Mouse (Mus musculus) liver, adult 2 months (tissue): Measurements from ENCODE around the gene Adh4. TPM values are rescaled to one million over a fixed set of nuclear protein-coding genes. Genes with fewer than 3 reads are reported as not detected.

Experiments used
- DNase-seq: peaks from one replicate; pipeline ENCODE4 v3.0.0-alpha.2; 2011; ENCODE audit warnings: low read depth, low spot score; ENCODE audit errors: extremely low read depth
- H3K27ac ChIP-seq: fragments of 200-500 bp; replicated peaks from 2 replicates; pipeline ENCODE4 v1.5.1; 2012; ENCODE audit warnings: low read depth, mild to moderate bottlenecking, control low read depth, inconsistent platforms, low read length; ENCODE audit not compliant: insufficient read depth
- H3K27me3 ChIP-seq: fragments of 200-500 bp; 2 replicates; pipeline ENCODE4 v1.6.1; 2012; ENCODE audit warnings: mild to moderate bottlenecking, moderate library complexity, low read length, inconsistent platforms; ENCODE audit not compliant: control insufficient read depth, insufficient read depth
- H3K36me3 ChIP-seq: fragments of 200-500 bp; 2 replicates; pipeline ENCODE4 v1.6.1; 2012; ENCODE audit warnings: low read length, inconsistent platforms; ENCODE audit not compliant: control insufficient read depth, insufficient read depth
- H3K4me1 ChIP-seq: fragments of 200-500 bp; 2 replicates; pipeline ENCODE4 v1.6.1; 2011; ENCODE audit warnings: low read length; ENCODE audit not compliant: control insufficient read depth, insufficient read depth
- H3K4me3 ChIP-seq: fragments of 200-500 bp; 2 replicates; pipeline ENCODE4 v1.5.1; 2011; ENCODE audit warnings: low read depth, mild to moderate bottlenecking, control low read depth, low read length, moderate library complexity; ENCODE audit not compliant: insufficient read depth
- H3K79me2 ChIP-seq: fragments of 200-500 bp; 2 replicates; pipeline ENCODE4 v1.6.1; 2012; ENCODE audit warnings: inconsistent platforms, mild to moderate bottlenecking, low read length, moderate library complexity; ENCODE audit not compliant: control insufficient read depth, insufficient read depth
- H3K9ac ChIP-seq: fragments of 200-500 bp; 2 replicates; pipeline ENCODE4 v1.6.1; 2012; ENCODE audit warnings: low read depth, mild to moderate bottlenecking, control low read depth, inconsistent platforms, low read length
- CTCF ChIP-seq: fragments of 200-500 bp; IDR thresholded peaks from 2 replicates; pipeline ENCODE4 v1.5.1; 2011; ENCODE audit warnings: low read depth, low read length, control low read depth
- POLR2A ChIP-seq: fragments of 200-500 bp; IDR thresholded peaks from 2 replicates; pipeline ENCODE4 v1.6.1; 2011; ENCODE audit warnings: low read length, control low read depth; ENCODE audit not compliant: insufficient read depth; ENCODE audit errors: extremely low read depth
- WGBS: fragments of 180-500 bp; shearing (Covaris S2); methylation state at CpG from one replicate; pipeline ENCODE4 v1.1.7; 2018; 5-methylcytosine and 5-hydroxymethylcytosine counted together
- polyA plus RNA-seq: library from polyadenylated mRNA; depleted of rRNA; stranded (reverse); fragments of >200 nt; gene quantifications from 2 replicates; pipeline ENCODE4 v1.2.3, GENCODE M21; 2012
- total RNA-seq: library from RNA; depleted of rRNA; stranded (reverse); fragments of >200 nt; gene quantifications from 2 replicates; pipeline ENCODE4 v1.2.3, GENCODE M21; 2014

Adh4 gene
- total and polyA plus RNA-seq, 2 experiments, result 74.6 to 305 TPM

DNA sequence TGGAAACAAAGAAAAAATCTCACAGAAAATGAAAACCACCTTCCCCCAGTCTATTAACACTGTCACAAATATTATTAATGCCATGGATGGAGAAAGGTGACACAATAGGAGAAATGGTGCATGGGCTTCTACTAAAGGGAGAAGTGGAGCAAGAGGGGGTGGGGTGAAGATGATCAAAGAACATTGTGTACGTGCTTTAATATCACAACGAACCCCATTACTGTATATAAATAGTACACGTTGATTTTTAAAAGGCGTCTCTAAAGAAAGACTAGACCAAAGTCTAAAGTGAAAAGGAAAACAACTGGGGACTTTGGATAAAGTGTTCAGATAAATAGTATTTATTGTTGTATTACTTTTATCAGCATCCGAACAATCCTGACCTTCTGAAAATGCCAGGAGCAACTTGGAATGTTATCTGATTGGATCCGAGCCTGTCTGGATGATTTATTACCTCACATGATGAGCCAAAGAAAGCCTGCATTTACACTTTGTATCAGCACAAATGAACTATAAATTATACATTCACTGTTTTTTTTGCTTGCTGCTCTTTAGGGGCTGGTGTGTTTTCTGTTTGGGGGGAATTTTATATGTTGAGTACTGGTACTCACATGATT, 15.2 kb downstream of the Adh4 start:
- H3K27ac ChIP-seq, result no peak overlapping the region
- no peaks in the 10 kb centered on the region for H3K27me3 ChIP-seq
- TF ChIP-seq POLR2A, result no peak
- no peak for TF ChIP-seq CTCF
- no peak overlapping the region for H3K4me3 ChIP-seq
- peaks cover 23% of the 10 kb centered on the region for H3K36me3 ChIP-seq
- 16% methylated on average over 6 of the region's 6 CpGs for WGBS
- H3K9ac ChIP-seq, result no peak overlapping the region
- H3K4me1 ChIP-seq, result peaks cover 3% of the 10 kb centered on the region; the same call in 1 of the 2 replicates
- H3K79me2 ChIP-seq, result no peaks in the 10 kb centered on the region
- DNase-seq, result peak; percentile 77

GRCm38 (mm10) chr3:138431835-138432234, 16.6 kb downstream of the Adh4 start:
- peak; percentile 61 for DNase-seq
- no peaks in the 10 kb centered on the region for H3K79me2 ChIP-seq
- no peak overlapping the region for H3K9ac ChIP-seq
- H3K4me1 ChIP-seq, result peaks cover 3% of the 10 kb centered on the region; the same call in 1 of the 2 replicates
- TF ChIP-seq POLR2A (no peak), CTCF (peak; percentile 28; the same call in 1 of the 2 replicates)
- H3K27me3 ChIP-seq, result no peaks in the 10 kb centered on the region
- H3K4me3 ChIP-seq, result no peak overlapping the region
- H3K27ac ChIP-seq, result no peak overlapping the region
- 73% methylated on average over 2 of the region's 2 CpGs for WGBS
- peaks cover 23% of the 10 kb centered on the region for H3K36me3 ChIP-seq

DNA sequence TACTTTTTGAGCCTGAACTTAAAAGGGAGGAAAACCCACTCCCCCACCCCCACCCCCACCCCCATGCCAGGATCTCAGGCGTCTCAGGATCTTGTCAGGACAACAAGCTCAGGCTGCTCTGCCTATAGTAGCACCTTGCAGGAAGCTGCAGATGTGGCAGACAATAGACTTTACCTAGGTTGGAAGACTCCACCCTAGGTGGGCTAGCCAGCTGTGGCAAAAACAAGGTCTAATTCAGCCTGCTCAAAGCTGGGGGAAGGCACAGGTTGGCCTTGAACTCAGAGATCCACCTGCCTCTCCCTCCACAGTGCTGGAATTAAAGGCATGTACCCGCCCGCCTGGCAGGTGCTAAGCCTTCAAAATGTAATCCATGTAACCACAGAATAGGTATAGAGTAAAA, 23.4 kb downstream of the Adh4 start:
- Histone ChIP-seq H3K9ac (no peak overlapping the region), H3K79me2 (no peaks in the 10 kb centered on the region), H3K4me1 (peaks cover 2% of the 10 kb centered on the region; the same call in 1 of the 2 replicates), H3K4me3 (no peak overlapping the region), H3K36me3 (no peaks in the 10 kb centered on the region), H3K27ac (no peak overlapping the region), H3K27me3 (no peaks in the 10 kb centered on the region)
- TF ChIP-seq POLR2A (no peak), CTCF (no peak)
- no peak for DNase-seq
- 94% methylated on average over 3 of the region's 3 CpGs for WGBS

GRCm38 (mm10) chr3:138442203-138442602, 26.9 kb downstream of the Adh4 start:
- TF ChIP-seq CTCF, result no peak
- no peak for TF ChIP-seq POLR2A
- H3K4me3 ChIP-seq, result peak overlapping the region; percentile 98
- H3K36me3 ChIP-seq, result peaks cover 23% of the 10 kb centered on the region
- H3K4me1 ChIP-seq, result peaks cover 23% of the 10 kb centered on the region
- H3K27me3 ChIP-seq, result no peaks in the 10 kb centered on the region
- peak overlapping the region; percentile 94 for H3K9ac ChIP-seq
- no peak for DNase-seq
- peaks cover 14% of the 10 kb centered on the region; the same call in 1 of the 2 replicates for H3K79me2 ChIP-seq
- H3K27ac ChIP-seq, result peak overlapping the region; percentile 80
- WGBS, result 1% methylated on average over 9 of the region's 9 CpGs

DNA sequence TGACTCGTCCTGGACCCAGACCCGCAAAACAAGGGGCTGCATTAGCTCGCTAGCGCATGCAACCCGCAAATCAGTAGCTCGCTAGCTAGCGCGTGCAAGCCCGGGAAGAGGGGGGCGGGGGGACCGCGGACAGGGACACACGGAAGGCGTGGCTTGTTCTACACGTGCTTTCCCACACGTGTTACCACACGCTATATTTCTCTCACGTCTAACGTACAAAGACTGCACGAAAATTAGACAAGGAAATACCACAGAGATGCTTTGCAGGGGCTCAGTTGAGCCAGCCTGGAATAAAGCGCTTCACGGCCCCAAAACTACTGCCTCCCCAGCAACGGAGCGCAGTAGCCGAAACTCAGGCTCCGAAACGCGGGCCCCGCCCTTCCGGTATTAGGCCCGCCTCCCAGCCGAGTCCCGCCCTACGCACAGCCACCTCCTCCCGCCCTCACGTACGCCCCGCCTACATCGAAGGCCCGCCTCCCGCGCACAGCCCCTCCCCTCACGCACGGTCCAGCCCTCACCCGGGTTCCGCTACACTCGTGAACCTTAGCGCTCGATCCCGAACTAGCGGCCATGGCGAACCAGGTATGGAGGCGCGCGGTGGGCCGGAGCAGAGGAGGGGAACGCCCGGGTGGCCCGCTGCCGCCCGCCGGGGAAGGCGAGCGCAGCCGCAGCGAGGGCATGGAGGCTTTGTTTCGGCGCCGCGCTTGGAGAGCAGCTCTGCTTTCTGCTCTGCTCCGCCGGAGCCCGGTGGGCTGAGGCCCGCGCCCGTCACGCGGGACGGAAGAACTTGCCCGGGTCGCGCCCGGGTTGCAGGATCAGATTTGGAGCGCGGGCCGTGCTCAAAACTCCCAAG, 27.6 kb downstream of the Adh4 start, which contains the start of gene Adh5:
Gene Adh5 (plus strand): TSS at position 482 of the 853 bp plus-strand sequence.
- peaks cover 30% of the 10 kb centered on the region for H3K36me3 ChIP-seq
- peak within 1 kb of the TSS; percentile 99 for H3K27ac ChIP-seq
- under 1% methylated on average over 86 of the region's 86 CpGs for WGBS
- TF ChIP-seq POLR2A (peak; percentile 81; the same call in 1 of the 2 replicates), CTCF (no peak)
- H3K9ac ChIP-seq, result peak within 1 kb of the TSS; percentile 100
- H3K4me1 ChIP-seq, result peaks cover 23% of the 10 kb centered on the region
- peak; percentile 83 for DNase-seq
- H3K79me2 ChIP-seq, result peaks cover 14% of the 10 kb centered on the region; the same call in 1 of the 2 replicates
- H3K27me3 ChIP-seq, result no peaks in the 10 kb centered on the region
- H3K4me3 ChIP-seq, result peak within 1 kb of the TSS; percentile 98

GRCm38 (mm10) chr3:138443465-138443771, 28.2 kb downstream of the Adh4 start:
- TF ChIP-seq CTCF (no peak), POLR2A (no peak)
- peak; percentile 96 for DNase-seq
- Histone ChIP-seq H3K36me3 (peaks cover 36% of the 10 kb centered on the region), H3K4me3 (peak overlapping the region; percentile 98), H3K9ac (peak overlapping the region; percentile 100), H3K79me2 (peaks cover 14% of the 10 kb centered on the region; the same call in 1 of the 2 replicates), H3K27ac (peak overlapping the region; percentile 99), H3K27me3 (no peaks in the 10 kb centered on the region), H3K4me1 (peaks cover 21% of the 10 kb centered on the region)
- 1% methylated on average over 9 of the region's 9 CpGs for WGBS
